Mouse (Mus musculus) hindbrain, postnatal 0 days (tissue): ENCODE measurements around the gene Tm2d1. TPM values are rescaled to one million over a fixed set of nuclear protein-coding genes. Genes with fewer than 3 reads are reported as not detected.
A peak's percentile ranks its signal among the peaks of the same experiment; 100 is the strongest.
"Not testable (repeated sequence)": the region's sequence is repeated elsewhere in the genome, so short reads cannot be mapped to it uniquely, and the experiment has no call there.

Experiments used
- ATAC-seq: fragments of 200-750 bp; cut with Nextera tagmentation; 2 replicates; pipeline ENCODE4 v1.8.0; 2017; ENCODE audit warnings: mild to moderate bottlenecking, moderate TSS enrichment, moderate library complexity
- DNase-seq: peaks from one replicate; pipeline ENCODE4 v3.0.0-alpha.2; 2015; ENCODE audit warnings: low spot score
- H3K27ac ChIP-seq: fragments of 300-500 bp; sonication (generic); 2 replicates; pipeline ENCODE4 v1.5.1; 2014; ENCODE audit warnings: mild to moderate bottlenecking
- H3K27me3 ChIP-seq: fragments of 300-500 bp; sonication (generic); 2 replicates; pipeline ENCODE4 v1.6.1; 2014; ENCODE audit warnings: low read length, mixed read lengths; ENCODE audit not compliant: insufficient read depth
- H3K36me3 ChIP-seq: fragments of 300-500 bp; sonication (generic); 2 replicates; pipeline ENCODE4 v1.6.1; 2014; ENCODE audit warnings: low read length, mixed read lengths; ENCODE audit not compliant: insufficient read depth
- H3K4me1 ChIP-seq: fragments of 300-500 bp; sonication (generic); 2 replicates; pipeline ENCODE4 v1.6.1; 2014; ENCODE audit warnings: antibody characterized with exemption, low read length, mixed read lengths; ENCODE audit not compliant: insufficient read depth
- H3K4me2 ChIP-seq: fragments of 300-500 bp; sonication (generic); 2 replicates; pipeline ENCODE4 v1.6.1; 2014; ENCODE audit warnings: low read depth, mild to moderate bottlenecking, low read length, moderate library complexity, mixed read lengths
- H3K4me3 ChIP-seq: fragments of 300-500 bp; sonication (generic); 2 replicates; pipeline ENCODE4 v1.5.1; 2014; ENCODE audit warnings: low read length
- H3K9ac ChIP-seq: fragments of 300-500 bp; sonication (generic); replicated peaks from 2 replicates; pipeline ENCODE4 v1.6.1; 2014; ENCODE audit warnings: mild to moderate bottlenecking, low read length, moderate library complexity, mixed read lengths
- H3K9me3 ChIP-seq: fragments of 300-500 bp; sonication (generic); 2 replicates; pipeline ENCODE4 v1.6.1; 2016; ENCODE audit warnings: low read length, mixed read lengths
- CTCF ChIP-seq: IDR thresholded peaks from 2 replicates; pipeline ENCODE4 v1.5.1; 2016; ENCODE audit warnings: antibody characterized with exemption, control low read depth, low read depth
- WGBS: fragments of 180-500 bp; shearing (Covaris S2); extraction: QIAGEN DNeasy Blood & Tissue Kit; methylation state at CpG from one replicate; pipeline ENCODE4 v1.1.7; 2014; 5-methylcytosine and 5-hydroxymethylcytosine counted together
- polyA plus RNA-seq: library from polyadenylated mRNA; unstranded; fragments of >200 nt; fragmentation: Nextera tagmentation; extraction: Ambion mirVana; gene quantifications from 2 replicates; pipeline ENCODE4 v1.2.1, GENCODE M21; 2015
- total RNA-seq: library from RNA; depleted of rRNA; stranded (reverse); fragments of >200 nt; gene quantifications from 2 replicates; pipeline ENCODE4 v1.2.3, GENCODE M21; 2014; rRNA removed

Tm2d1 gene
- total RNA-seq (34.9 and 47.9 TPM in 2 replicates), polyA plus RNA-seq (162 and 176 TPM in 2 replicates)

- H3K27me3 ChIP-seq, result no peaks in the 10 kb centered on the region
- under 1% methylated on average over 35 of the region's 46 CpGs for WGBS
- peak within 1 kb of the TSS; percentile 69 for H3K4me3 ChIP-seq
- H3K9me3 ChIP-seq, result no peaks in the 10 kb centered on the region
- peak within 1 kb of the TSS; percentile 79; the same call in 1 of the 2 replicates for H3K27ac ChIP-seq
- no peak for TF ChIP-seq CTCF
- DNase-seq (peak; percentile 91), ATAC-seq (peak; percentile 96)
- H3K36me3 ChIP-seq, result no peaks in the 10 kb centered on the region
- H3K4me2 ChIP-seq, result peak within 1 kb of the TSS; percentile 60
- H3K4me1 ChIP-seq, result peaks cover 9% of the 10 kb centered on the region; the same call in 1 of the 2 replicates
- H3K9ac ChIP-seq, result peak within 1 kb of the TSS; percentile 84
Observed at GRCm38 (mm10) chr4:98382716-98383424, at the start of gene Tm2d1. Tm2d1 (minus strand) TSS chr4:98383306.

GRCm38 (mm10) chr4:98428371-98428770 lies 45.3 kb upstream of the Tm2d1 start:
- 78% methylated on average over 8 of the region's 8 CpGs for WGBS
- Histone ChIP-seq H3K4me2 (no peak overlapping the region), H3K9ac (no peak overlapping the region), H3K9me3 (no peaks in the 10 kb centered on the region), H3K4me3 (no peak overlapping the region), H3K27me3 (no peaks in the 10 kb centered on the region), H3K4me1 (no peaks in the 10 kb centered on the region), H3K27ac (no peak overlapping the region), H3K36me3 (no peaks in the 10 kb centered on the region)
- no peak for DNase-seq
- ATAC-seq, result no peak
- TF ChIP-seq CTCF, result no peak

- H3K27ac ChIP-seq, H3K9ac ChIP-seq, H3K4me1 ChIP-seq, H3K27me3 ChIP-seq, H3K36me3 ChIP-seq, DNase-seq, ATAC-seq, H3K4me2 ChIP-seq, H3K4me3 ChIP-seq, H3K9me3 ChIP-seq: not testable (repeated sequence)
- 94% methylated on average over 8 of the region's 8 CpGs for WGBS
Observed at GRCm38 (mm10) chr4:98415150-98415549, 32.0 kb upstream of the Tm2d1 start.

DNA sequence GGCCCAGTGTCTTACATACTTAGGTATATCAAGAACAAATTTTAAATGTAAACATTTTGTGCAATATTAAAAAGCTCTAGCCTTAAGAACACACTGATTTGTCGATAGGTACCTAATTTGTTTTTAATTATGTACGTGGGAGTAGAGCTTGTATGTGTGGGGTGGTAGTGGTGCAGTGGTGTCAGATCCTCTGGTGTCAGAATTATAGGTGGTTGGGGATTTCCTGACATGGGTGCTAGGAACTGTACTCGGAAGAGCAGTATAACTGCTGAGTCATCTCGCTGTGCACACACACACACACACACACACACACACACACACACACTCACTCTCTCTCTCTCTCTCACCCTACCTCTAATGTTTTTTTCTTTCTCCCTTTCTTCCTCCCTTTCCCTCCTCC lies 25.3 kb upstream of the Tm2d1 start:
- H3K36me3 ChIP-seq, result peaks cover 9% of the 10 kb centered on the region
- H3K4me1 ChIP-seq, result no peaks in the 10 kb centered on the region
- DNase-seq (no peak), ATAC-seq (no peak)
- H3K4me3 ChIP-seq, result no peak overlapping the region
- H3K4me2 ChIP-seq, result no peak overlapping the region
- WGBS, result 87% methylated on average over 4 of the region's 4 CpGs
- no peaks in the 10 kb centered on the region for H3K9me3 ChIP-seq
- no peak overlapping the region for H3K9ac ChIP-seq
- no peaks in the 10 kb centered on the region for H3K27me3 ChIP-seq
- no peak overlapping the region for H3K27ac ChIP-seq
- no peak for TF ChIP-seq CTCF

DNA sequence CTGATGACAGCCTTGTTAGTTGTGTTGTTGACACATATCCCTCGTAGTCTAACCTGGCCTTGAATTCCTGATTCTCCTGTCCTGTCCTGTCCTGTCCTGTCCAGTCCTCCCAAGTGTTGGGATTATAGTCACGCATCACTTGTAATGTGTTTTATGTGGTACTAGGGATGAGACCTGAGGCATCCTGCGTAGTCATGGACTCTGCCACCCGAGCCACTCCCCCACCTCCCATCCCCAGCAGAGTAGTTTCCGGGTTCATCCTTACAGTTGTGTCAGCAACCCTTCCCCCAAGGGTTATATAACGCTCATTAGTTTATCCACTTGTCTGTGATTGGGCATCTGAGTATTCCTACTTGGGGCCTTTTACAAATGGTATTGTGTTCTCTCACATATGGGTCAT lies 21.3 kb upstream of the Tm2d1 start:
- H3K4me3 ChIP-seq, result no peak overlapping the region
- DNase-seq, result no peak
- no peak for TF ChIP-seq CTCF
- H3K4me2 ChIP-seq, result no peak overlapping the region
- H3K4me1 ChIP-seq, result no peaks in the 10 kb centered on the region
- H3K9me3 ChIP-seq, result no peaks in the 10 kb centered on the region
- no peak for ATAC-seq
- no peaks in the 10 kb centered on the region for H3K36me3 ChIP-seq
- no peak overlapping the region for H3K27ac ChIP-seq
- no peak overlapping the region for H3K9ac ChIP-seq
- 92% methylated on average over 6 of the region's 6 CpGs for WGBS
- H3K27me3 ChIP-seq, result no peaks in the 10 kb centered on the region

DNA sequence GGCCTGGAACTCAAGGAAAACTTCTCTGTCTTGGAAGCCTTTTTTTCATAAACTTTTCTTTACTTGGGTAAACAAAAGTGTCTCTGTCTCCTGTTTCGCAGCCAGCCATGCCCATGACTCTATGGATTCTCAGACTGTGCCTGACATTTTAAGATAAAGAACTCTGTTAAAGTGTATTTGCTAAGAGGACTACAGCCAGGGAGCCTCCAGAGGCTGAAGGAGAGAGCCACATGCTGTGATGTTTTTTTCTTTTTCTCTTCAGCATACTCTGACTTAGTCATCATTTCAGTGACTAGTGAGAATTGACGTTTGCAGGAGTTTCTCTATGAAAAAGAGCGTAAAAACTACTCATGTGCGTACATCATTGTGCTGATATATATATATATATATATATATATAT lies 20.4 kb upstream of the Tm2d1 start:
- H3K27ac ChIP-seq, result no peak overlapping the region
- H3K9me3 ChIP-seq, result no peaks in the 10 kb centered on the region
- ATAC-seq (no peak), DNase-seq (no peak)
- H3K4me3 ChIP-seq, result no peak overlapping the region
- H3K4me2 ChIP-seq, result no peak overlapping the region
- H3K4me1 ChIP-seq, result no peaks in the 10 kb centered on the region
- H3K9ac ChIP-seq, result no peak overlapping the region
- TF ChIP-seq CTCF, result no peak
- no peaks in the 10 kb centered on the region for H3K36me3 ChIP-seq
- no peaks in the 10 kb centered on the region for H3K27me3 ChIP-seq
- WGBS, result 74% methylated on average over 4 of the region's 4 CpGs

GRCm38 (mm10) chr4:98401584-98401962 lies 18.5 kb upstream of the Tm2d1 start:
- no peaks in the 10 kb centered on the region for H3K36me3 ChIP-seq
- no peaks in the 10 kb centered on the region for H3K9me3 ChIP-seq
- ATAC-seq, result no peak
- no peak overlapping the region for H3K9ac ChIP-seq
- no peak for DNase-seq
- no peaks in the 10 kb centered on the region for H3K27me3 ChIP-seq
- H3K27ac ChIP-seq, result no peak overlapping the region
- H3K4me2 ChIP-seq, result no peak overlapping the region
- H3K4me3 ChIP-seq, result no peak overlapping the region
- no peak for TF ChIP-seq CTCF
- no peaks in the 10 kb centered on the region for H3K4me1 ChIP-seq
- 79% methylated on average over 2 of the region's 2 CpGs for WGBS
